Mouse (Mus musculus) MEL (cell line): ENCODE data around the gene Igtp. TPM values are rescaled to one million over a fixed set of nuclear protein-coding genes. Genes with fewer than 3 reads are reported as not detected.
A peak's percentile ranks its signal among the peaks of the same experiment; 100 is the strongest.
"Not testable (repeated sequence)": the region's sequence is repeated elsewhere in the genome, so short reads cannot be mapped to it uniquely, and the experiment has no call there.

Experiments used
- DNase-seq: peaks from one replicate; pipeline ENCODE4 v3.0.0; 2011; ENCODE audit warnings: low read depth, low spot score
- H3K27ac ChIP-seq: 2 replicates; pipeline ENCODE4 v1.5.1; 2012; ENCODE audit warnings: low read depth, mild to moderate bottlenecking, control low read depth, low read length, moderate library complexity; ENCODE audit not compliant: control insufficient read depth
- H3K27me3 ChIP-seq, 2 experiments: fragments of 150-350 bp in 1 of 2; sonication (generic) in 1 of 2; 2 replicates each; pipeline ENCODE4 v1.6.1; 2012; ENCODE audit warnings: low read length in 2 of 2, mild to moderate bottlenecking in 2 of 2, improper control_type of control experiment in 1 of 2, moderate library complexity in 1 of 2; ENCODE audit not compliant: insufficient read depth in 2 of 2, control insufficient read depth in 1 of 2
- H3K36me3 ChIP-seq, 2 experiments: 2 replicates each; pipeline ENCODE4 v1.6.1; 2012 to 2014; ENCODE audit warnings: low read length in 2 of 2, improper control_type of control experiment in 1 of 2, inconsistent platforms in 1 of 2, mild to moderate bottlenecking in 1 of 2; ENCODE audit not compliant: insufficient read depth in 2 of 2, control insufficient read depth in 1 of 2
- H3K4me1 ChIP-seq, 2 experiments: fragments of 150-350 bp in 1 of 2; sonication (generic) in 1 of 2; 2 replicates each; pipeline ENCODE4 v1.6.1; 2012; ENCODE audit warnings: low read length in 2 of 2, improper control_type of control experiment in 1 of 2, mild to moderate bottlenecking in 1 of 2; ENCODE audit not compliant: insufficient read depth in 2 of 2, control insufficient read depth in 1 of 2
- H3K4me3 ChIP-seq, 2 experiments: fragments of 150-350 bp in 1 of 2; sonication (generic) in 1 of 2; 2 replicates each; pipeline ENCODE4 v1.5.1; 2012; ENCODE audit warnings: low read depth in 2 of 2, low read length in 2 of 2, mild to moderate bottlenecking in 2 of 2, moderate library complexity in 2 of 2, control low read depth in 1 of 2, improper control_type of control experiment in 1 of 2; ENCODE audit not compliant: control insufficient read depth in 1 of 2, insufficient read depth in 1 of 2
- H3K79me2 ChIP-seq: 2 replicates; pipeline ENCODE4 v1.6.1; 2012; ENCODE audit warnings: mild to moderate bottlenecking, low read length, moderate library complexity; ENCODE audit not compliant: control insufficient read depth, poor library complexity, insufficient read depth
- H3K9ac ChIP-seq: 2 replicates; pipeline ENCODE4 v1.6.1; 2012; ENCODE audit warnings: low read depth, mild to moderate bottlenecking, control low read depth, low read length, moderate library complexity; ENCODE audit not compliant: control insufficient read depth, poor library complexity, severe bottlenecking
- H3K9me3 ChIP-seq: fragments of 150-350 bp; sonication (generic); replicated peaks from 2 replicates; pipeline ENCODE4 v1.6.1; 2012; ENCODE audit warnings: mild to moderate bottlenecking, low read length, improper control_type of control experiment, moderate library complexity; ENCODE audit not compliant: insufficient read depth
- CTCF ChIP-seq, 3 experiments: IDR thresholded peaks in 2 of 3; conservative IDR thresholded peaks in 1 of 3; 2 replicates each; pipeline ENCODE4 v1.5.1; 2011 to 2012; ENCODE audit warnings: low read length in 3 of 3, low read depth in 2 of 3, mild to moderate bottlenecking in 2 of 3, improper control_type of control experiment in 1 of 3, inconsistent platforms in 1 of 3, mixed read lengths in 1 of 3, moderate library complexity in 1 of 3; ENCODE audit not compliant: control insufficient read depth in 1 of 3, insufficient read depth in 1 of 3, poor library complexity in 1 of 3, severe bottlenecking in 1 of 3
- EP300 ChIP-seq, 2 experiments: IDR thresholded peaks; 2 replicates each; pipeline ENCODE4 v1.6.1; 2011; ENCODE audit warnings: improper control_type of control experiment in 2 of 2, low read length in 2 of 2, low read depth in 1 of 2, mild to moderate bottlenecking in 1 of 2
- MAZ ChIP-seq: IDR thresholded peaks from 2 replicates; pipeline ENCODE4 v1.6.1; 2012; ENCODE audit warnings: low read depth, mild to moderate bottlenecking, inconsistent platforms, low read length, improper control_type of control experiment
- NELFE ChIP-seq: IDR thresholded peaks from 2 replicates; pipeline ENCODE4 v1.6.1; 2011; ENCODE audit warnings: low read depth, low read length, improper control_type of control experiment
- RAD21 ChIP-seq: IDR thresholded peaks from 2 replicates; pipeline ENCODE4 v1.6.1; 2011; ENCODE audit warnings: mild to moderate bottlenecking, low read depth, low read length, improper control_type of control experiment
- SMC3 ChIP-seq: IDR thresholded peaks from 2 replicates; pipeline ENCODE4 v1.6.1; 2011; ENCODE audit warnings: low read depth, low read length, improper control_type of control experiment
- TBP ChIP-seq: IDR thresholded peaks from 2 replicates; pipeline ENCODE4 v1.8.0; 2011; ENCODE audit warnings: low read depth, low read length, improper control_type of control experiment
- USF2 ChIP-seq, 2 experiments: IDR thresholded peaks; 2 replicates each; pipeline ENCODE4 v1.6.1; 2011 to 2012; ENCODE audit warnings: improper control_type of control experiment in 2 of 2, low read length in 2 of 2, borderline replicate concordance in 1 of 2, inconsistent platforms in 1 of 2, low read depth in 1 of 2, mild to moderate bottlenecking in 1 of 2; ENCODE audit not compliant: insufficient read depth in 1 of 2
- ZC3H11A ChIP-seq: IDR thresholded peaks from 2 replicates; pipeline ENCODE4 v1.6.1; 2012; ENCODE audit warnings: low read depth, mild to moderate bottlenecking, inconsistent platforms, low read length, improper control_type of control experiment
- ZNF384 ChIP-seq: IDR thresholded peaks from 2 replicates; pipeline ENCODE4 v1.6.1; 2012; ENCODE audit warnings: low read depth, mild to moderate bottlenecking, inconsistent platforms, low read length, improper control_type of control experiment
- polyA plus RNA-seq, 2 experiments: library from polyadenylated mRNA; stranded (reverse) in 1 of 2; unstranded in 1 of 2; fragments of >175 nt in 1 of 2; fragments of >200 nt in 1 of 2; gene quantifications; 2 replicates each; pipeline versions ENCODE4 v1.2.1 to v1.2.4; 2012; ENCODE audit warnings: low replicate concordance in 2 of 2, low read depth in 1 of 2; ENCODE audit not compliant: insufficient read length in 2 of 2, insufficient read depth in 1 of 2, missing spikeins in 1 of 2
- total RNA-seq: library from RNA; depleted of rRNA; stranded (reverse); fragments of 300-350 nt; gene quantifications from 2 replicates; pipeline ENCODE4 v1.2.3, GENCODE M21; 2012

The Igtp gene
- total and polyA plus RNA-seq, 3 experiments = 3.6 to 3.7 TPM; not detected in 1

- Histone ChIP-seq H3K79me2 (no peaks in the 10 kb centered on the region), H3K4me1 (peaks cover 2 to 12% of the 10 kb centered on the region in 2 experiments; a peak in 2 of 4 replicates), H3K9me3 (no peaks in the 10 kb centered on the region), H3K9ac (peak overlapping the region; percentile 30; the same call in 1 of the 2 replicates), H3K36me3 (peaks cover 0 to 6% of the 10 kb centered on the region in 2 experiments; a peak in 1 of 4 replicates), H3K27ac (no peak overlapping the region), H3K4me3 (peak overlapping the region; percentile 7 to 47), H3K27me3 (peaks cover 0 to 2% of the 10 kb centered on the region in 2 experiments; a peak in 3 of 4 replicates)
- TF ChIP-seq CTCF (IDR thresholded peaks at IDR 0.05 in 2 of 3, conservative IDR thresholded peaks at IDR 0.05 in 1 of 3; ENCODE audit: control insufficient read depth in 1 of 3, insufficient read depth in 1 of 3, low read depth in 2 of 3, low read length in 3 of 3, poor library complexity in 1 of 3, severe bottlenecking in 1 of 3) (no peak), NELFE (no peak), MAZ (0 out of 2 replicates have a peak, but pooled peaks have one; percentile 37), TBP (peak; percentile 68; the same call in 1 of the 2 replicates), EP300 (IDR thresholded peaks at IDR 0.05; ENCODE audit: low read depth in 1 of 2, low read length in 2 of 2) (0 out of 4 replicates have a peak, but pooled peaks of 1 of the 2 experiments have one; percentile 12)
- peak; percentile 73 for DNase-seq
Observed at GRCm38 (mm10) chr11:58224313-58224712, 25.0 kb downstream of the Igtp start.

GRCm38 (mm10) chr11:58224872-58225271 is 25.5 kb downstream of the Igtp start:
- H3K27me3 ChIP-seq, H3K36me3 ChIP-seq, H3K9me3 ChIP-seq, H3K79me2 ChIP-seq, H3K9ac ChIP-seq, H3K4me3 ChIP-seq, H3K27ac ChIP-seq, DNase-seq: not testable (repeated sequence)
- H3K4me1 ChIP-seq = peaks cover 2 to 12% of the 10 kb centered on the region in 2 experiments; a peak in 2 of 4 replicates
- TF ChIP-seq RAD21 = peak; percentile 3
- peak; percentile 24; the same call in 1 of the 2 replicates for TF ChIP-seq SMC3
- peak in 2 of 3 experiments; percentile 7 to 14; a peak in 1 of 6 replicates for TF ChIP-seq CTCF (IDR thresholded peaks at IDR 0.05 in 2 of 3, conservative IDR thresholded peaks at IDR 0.05 in 1 of 3; ENCODE audit: control insufficient read depth in 1 of 3, insufficient read depth in 1 of 3, low read depth in 2 of 3, low read length in 3 of 3, poor library complexity in 1 of 3, severe bottlenecking in 1 of 3)

GRCm38 (mm10) chr11:58225655-58226054 is 26.3 kb downstream of the Igtp start:
- Histone ChIP-seq H3K9me3 (no peaks in the 10 kb centered on the region), H3K4me1 (peaks cover 2 to 12% of the 10 kb centered on the region in 2 experiments; a peak in 2 of 4 replicates), H3K9ac (peak overlapping the region; percentile 54), H3K79me2 (no peaks in the 10 kb centered on the region), H3K36me3 (peaks cover 0 to 6% of the 10 kb centered on the region in 2 experiments; a peak in 1 of 4 replicates), H3K27me3 (peaks cover 0 to 5% of the 10 kb centered on the region in 2 experiments; a peak in 3 of 4 replicates), H3K4me3 (peak overlapping the region; percentile 1 to 49; a peak in 3 of 4 replicates), H3K27ac (no peak overlapping the region)
- peak; percentile 87 for DNase-seq
- TF ChIP-seq USF2 (IDR thresholded peaks at IDR 0.05; ENCODE audit: borderline replicate concordance in 1 of 2, insufficient read depth in 1 of 2, low read depth in 1 of 2, low read length in 2 of 2) = no peak
- TF ChIP-seq RAD21 = peak; percentile 89
- TF ChIP-seq ZC3H11A = peak; percentile 83
- peak; percentile 97 to 100 (median 99) for TF ChIP-seq CTCF (IDR thresholded peaks at IDR 0.05 in 2 of 3, conservative IDR thresholded peaks at IDR 0.05 in 1 of 3; ENCODE audit: control insufficient read depth in 1 of 3, insufficient read depth in 1 of 3, low read depth in 2 of 3, low read length in 3 of 3, poor library complexity in 1 of 3, severe bottlenecking in 1 of 3)
- TF ChIP-seq SMC3 = peak; percentile 98
- TF ChIP-seq ZNF384 = peak; percentile 27; the same call in 1 of the 2 replicates
- TF ChIP-seq EP300 (IDR thresholded peaks at IDR 0.05; ENCODE audit: low read depth in 1 of 2, low read length in 2 of 2) = no peak
- TF ChIP-seq MAZ = peak; percentile 40; the same call in 1 of the 2 replicates
